Mouse (Mus musculus) MEL (cell line): ENCODE results near the gene Ccdc102a. TPM values are rescaled to one million over a fixed set of nuclear protein-coding genes. Genes with fewer than 3 reads are reported as not detected.

ENCODE experiments used
- DNase-seq: peaks from one replicate; pipeline ENCODE4 v3.0.0; 2011; ENCODE audit warnings: low read depth, low spot score
- H3K27ac ChIP-seq: 2 replicates; pipeline ENCODE4 v1.5.1; 2012; ENCODE audit warnings: low read depth, mild to moderate bottlenecking, control low read depth, low read length, moderate library complexity; ENCODE audit not compliant: control insufficient read depth
- H3K27me3 ChIP-seq, 2 experiments: fragments of 150-350 bp in 1 of 2; sonication (generic) in 1 of 2; 2 replicates each; pipeline ENCODE4 v1.6.1; 2012; ENCODE audit warnings: low read length in 2 of 2, mild to moderate bottlenecking in 2 of 2, improper control_type of control experiment in 1 of 2, moderate library complexity in 1 of 2; ENCODE audit not compliant: insufficient read depth in 2 of 2, control insufficient read depth in 1 of 2
- H3K36me3 ChIP-seq, 2 experiments: 2 replicates each; pipeline ENCODE4 v1.6.1; 2012 to 2014; ENCODE audit warnings: low read length in 2 of 2, improper control_type of control experiment in 1 of 2, inconsistent platforms in 1 of 2, mild to moderate bottlenecking in 1 of 2; ENCODE audit not compliant: insufficient read depth in 2 of 2, control insufficient read depth in 1 of 2
- H3K4me1 ChIP-seq, 2 experiments: fragments of 150-350 bp in 1 of 2; sonication (generic) in 1 of 2; 2 replicates each; pipeline ENCODE4 v1.6.1; 2012; ENCODE audit warnings: low read length in 2 of 2, improper control_type of control experiment in 1 of 2, mild to moderate bottlenecking in 1 of 2; ENCODE audit not compliant: insufficient read depth in 2 of 2, control insufficient read depth in 1 of 2
- H3K4me3 ChIP-seq, 2 experiments: fragments of 150-350 bp in 1 of 2; sonication (generic) in 1 of 2; 2 replicates each; pipeline ENCODE4 v1.5.1; 2012; ENCODE audit warnings: low read depth in 2 of 2, low read length in 2 of 2, mild to moderate bottlenecking in 2 of 2, moderate library complexity in 2 of 2, control low read depth in 1 of 2, improper control_type of control experiment in 1 of 2; ENCODE audit not compliant: control insufficient read depth in 1 of 2, insufficient read depth in 1 of 2
- H3K79me2 ChIP-seq: 2 replicates; pipeline ENCODE4 v1.6.1; 2012; ENCODE audit warnings: mild to moderate bottlenecking, low read length, moderate library complexity; ENCODE audit not compliant: control insufficient read depth, poor library complexity, insufficient read depth
- H3K9ac ChIP-seq: 2 replicates; pipeline ENCODE4 v1.6.1; 2012; ENCODE audit warnings: low read depth, mild to moderate bottlenecking, control low read depth, low read length, moderate library complexity; ENCODE audit not compliant: control insufficient read depth, poor library complexity, severe bottlenecking
- H3K9me3 ChIP-seq: fragments of 150-350 bp; sonication (generic); replicated peaks from 2 replicates; pipeline ENCODE4 v1.6.1; 2012; ENCODE audit warnings: mild to moderate bottlenecking, low read length, improper control_type of control experiment, moderate library complexity; ENCODE audit not compliant: insufficient read depth
- BHLHE40 ChIP-seq: IDR thresholded peaks from 2 replicates; pipeline ENCODE4 v1.6.1; 2012; ENCODE audit warnings: low read depth, mild to moderate bottlenecking, inconsistent platforms, low read length, improper control_type of control experiment, borderline replicate concordance
- CTCF ChIP-seq, 3 experiments: IDR thresholded peaks in 2 of 3; conservative IDR thresholded peaks in 1 of 3; 2 replicates each; pipeline ENCODE4 v1.5.1; 2011 to 2012; ENCODE audit warnings: low read length in 3 of 3, low read depth in 2 of 3, mild to moderate bottlenecking in 2 of 3, improper control_type of control experiment in 1 of 3, inconsistent platforms in 1 of 3, mixed read lengths in 1 of 3, moderate library complexity in 1 of 3; ENCODE audit not compliant: control insufficient read depth in 1 of 3, insufficient read depth in 1 of 3, poor library complexity in 1 of 3, severe bottlenecking in 1 of 3
- E2F4 ChIP-seq: IDR thresholded peaks from 2 replicates; pipeline ENCODE4 v1.6.1; 2011; ENCODE audit warnings: low read depth, low read length, improper control_type of control experiment, borderline replicate concordance
- ELF1 ChIP-seq: IDR thresholded peaks from 2 replicates; pipeline ENCODE4 v1.6.1; 2014; ENCODE audit warnings: low read depth, mild to moderate bottlenecking, inconsistent platforms, low read length, improper control_type of control experiment, moderate library complexity
- EP300 ChIP-seq, 2 experiments: IDR thresholded peaks; 2 replicates each; pipeline ENCODE4 v1.6.1; 2011; ENCODE audit warnings: improper control_type of control experiment in 2 of 2, low read length in 2 of 2, low read depth in 1 of 2, mild to moderate bottlenecking in 1 of 2
- ETS1 ChIP-seq: IDR thresholded peaks from 2 replicates; pipeline ENCODE4 v1.6.1; 2012; ENCODE audit warnings: low read depth, mild to moderate bottlenecking, inconsistent platforms, low read length, improper control_type of control experiment, moderate library complexity
- GATA1 ChIP-seq: IDR thresholded peaks from 2 replicates; pipeline ENCODE4 v1.6.1; 2011; ENCODE audit warnings: low read depth, low read length, improper control_type of control experiment
- HCFC1 ChIP-seq: IDR thresholded peaks from 2 replicates; pipeline ENCODE4 v1.6.1; 2012; ENCODE audit warnings: low read depth, mild to moderate bottlenecking, inconsistent platforms, low read length, improper control_type of control experiment, moderate library complexity
- MAFK ChIP-seq: IDR thresholded peaks from 2 replicates; pipeline ENCODE4 v1.6.1; 2011; ENCODE audit warnings: low read depth, mild to moderate bottlenecking, low read length, improper control_type of control experiment, borderline replicate concordance
- MAZ ChIP-seq: IDR thresholded peaks from 2 replicates; pipeline ENCODE4 v1.6.1; 2012; ENCODE audit warnings: low read depth, mild to moderate bottlenecking, inconsistent platforms, low read length, improper control_type of control experiment
- MEF2A ChIP-seq: IDR thresholded peaks from 2 replicates; pipeline ENCODE4 v1.6.1; 2014; ENCODE audit warnings: low read depth, mild to moderate bottlenecking, inconsistent platforms, low read length, improper control_type of control experiment; ENCODE audit not compliant: poor library complexity, insufficient replicate concordance, severe bottlenecking; ENCODE audit errors: extremely low read depth
- MXI1 ChIP-seq: IDR thresholded peaks from 2 replicates; pipeline ENCODE4 v1.6.1; 2011; ENCODE audit warnings: mild to moderate bottlenecking, low read depth, low read length, improper control_type of control experiment
- MYB ChIP-seq: IDR thresholded peaks from 2 replicates; pipeline ENCODE4 v1.6.1; 2011; ENCODE audit warnings: mild to moderate bottlenecking, low read depth, low read length, improper control_type of control experiment
- NRF1 ChIP-seq: IDR thresholded peaks from 2 replicates; pipeline ENCODE4 v1.6.1; 2014; ENCODE audit warnings: low read depth, mild to moderate bottlenecking, inconsistent platforms, low read length, improper control_type of control experiment, moderate library complexity; ENCODE audit not compliant: poor library complexity, insufficient read depth, severe bottlenecking
- POLR2A ChIP-seq, 2 experiments: IDR thresholded peaks; 2 replicates each; pipeline ENCODE4 v1.6.1; 2011 to 2012; ENCODE audit warnings: low read length in 2 of 2, mild to moderate bottlenecking in 2 of 2, control low read depth in 1 of 2, improper control_type of control experiment in 1 of 2, low read depth in 1 of 2, moderate library complexity in 1 of 2; ENCODE audit not compliant: control insufficient read depth in 1 of 2, insufficient read depth in 1 of 2, poor library complexity in 1 of 2
- POLR2AphosphoS5 ChIP-seq: IDR thresholded peaks from 2 replicates; pipeline ENCODE4 v1.6.1; 2012; ENCODE audit warnings: low read depth, borderline replicate concordance, mild to moderate bottlenecking, inconsistent platforms, low read length, moderate library complexity, mixed read lengths
- RAD21 ChIP-seq: IDR thresholded peaks from 2 replicates; pipeline ENCODE4 v1.6.1; 2011; ENCODE audit warnings: mild to moderate bottlenecking, low read depth, low read length, improper control_type of control experiment
- SMC3 ChIP-seq: IDR thresholded peaks from 2 replicates; pipeline ENCODE4 v1.6.1; 2011; ENCODE audit warnings: low read depth, low read length, improper control_type of control experiment
- TAL1 ChIP-seq: IDR thresholded peaks from 2 replicates; pipeline ENCODE4 v1.6.1; 2012; ENCODE audit warnings: mild to moderate bottlenecking, inconsistent platforms, low read length, moderate library complexity, mixed read lengths
- TBP ChIP-seq: IDR thresholded peaks from 2 replicates; pipeline ENCODE4 v1.8.0; 2011; ENCODE audit warnings: low read depth, low read length, improper control_type of control experiment
- UBTF ChIP-seq: IDR thresholded peaks from 2 replicates; pipeline ENCODE4 v1.6.1; 2012; ENCODE audit warnings: low read depth, mild to moderate bottlenecking, inconsistent platforms, low read length, improper control_type of control experiment, moderate library complexity, borderline replicate concordance; ENCODE audit not compliant: insufficient read depth
- USF1 ChIP-seq: IDR thresholded peaks from 2 replicates; pipeline ENCODE4 v1.6.1; 2014; ENCODE audit warnings: low read depth, mild to moderate bottlenecking, inconsistent platforms, low read length, improper control_type of control experiment, moderate library complexity
- USF2 ChIP-seq, 2 experiments: IDR thresholded peaks; 2 replicates each; pipeline ENCODE4 v1.6.1; 2011 to 2012; ENCODE audit warnings: improper control_type of control experiment in 2 of 2, low read length in 2 of 2, borderline replicate concordance in 1 of 2, inconsistent platforms in 1 of 2, low read depth in 1 of 2, mild to moderate bottlenecking in 1 of 2; ENCODE audit not compliant: insufficient read depth in 1 of 2
- ZKSCAN1 ChIP-seq: IDR thresholded peaks from 2 replicates; pipeline ENCODE4 v1.6.1; 2012; ENCODE audit warnings: low read depth, mild to moderate bottlenecking, inconsistent platforms, low read length, improper control_type of control experiment, moderate library complexity
- ZNF384 ChIP-seq: IDR thresholded peaks from 2 replicates; pipeline ENCODE4 v1.6.1; 2012; ENCODE audit warnings: low read depth, mild to moderate bottlenecking, inconsistent platforms, low read length, improper control_type of control experiment
- polyA plus RNA-seq, 2 experiments: library from polyadenylated mRNA; stranded (reverse) in 1 of 2; unstranded in 1 of 2; fragments of >175 nt in 1 of 2; fragments of >200 nt in 1 of 2; gene quantifications; 2 replicates each; pipeline versions ENCODE4 v1.2.1 to v1.2.4; 2012; ENCODE audit warnings: low replicate concordance in 2 of 2, low read depth in 1 of 2; ENCODE audit not compliant: insufficient read length in 2 of 2, insufficient read depth in 1 of 2, missing spikeins in 1 of 2
- total RNA-seq: library from RNA; depleted of rRNA; stranded (reverse); fragments of 300-350 nt; gene quantifications from 2 replicates; pipeline ENCODE4 v1.2.3, GENCODE M21; 2012

The Ccdc102a gene
- total and polyA plus RNA-seq, 3 experiments, result 1.7 to 6.8 TPM; not detected in 1

- no peak for TF ChIP-seq UBTF
- 0 out of 2 replicates have a peak, but pooled peaks have one; percentile 26 for TF ChIP-seq ZKSCAN1
- TF ChIP-seq, all 39 proteins: peak for 27
These were observed 46.9 kb upstream of the Ccdc102a start (continued) for GRCm38 (mm10) chr8:94964828-94965227.

- Histone ChIP-seq H3K9me3 (no peaks in the 10 kb centered on the region), H3K9ac (no peak overlapping the region)
- TF ChIP-seq MEF2A, result no peak
- TF ChIP-seq ETS1, result no peak
- TF ChIP-seq ZNF384, result no peak
- TF ChIP-seq MAFK, result no peak
- TF ChIP-seq ELF1, result no peak
- TF ChIP-seq RAD21, result no peak
- TF ChIP-seq E2F4, result no peak
- no peak for TF ChIP-seq TAL1
- no peak for TF ChIP-seq NRF1
- no peak for TF ChIP-seq MAZ
- no peak for TF ChIP-seq SMC3
- no peak for TF ChIP-seq TBP
- TF ChIP-seq, all 39 proteins: peak for 0
- no peaks in the 10 kb centered on the region for H3K27me3 ChIP-seq
- no peak for DNase-seq
- peaks cover 0 to 21% of the 10 kb centered on the region in 2 experiments; a peak in 2 of 4 replicates for H3K36me3 ChIP-seq
- H3K27ac ChIP-seq, result no peak overlapping the region
- no peaks in the 10 kb centered on the region for H3K79me2 ChIP-seq
- peaks cover 0 to 18% of the 10 kb centered on the region in 2 experiments for H3K4me1 ChIP-seq
- H3K4me3 ChIP-seq, result no peak overlapping the region
These were observed 44.3 kb upstream of the Ccdc102a start for GRCm38 (mm10) chr8:94962201-94962600.

GRCm38 (mm10) chr8:94956078-94956574, 38.2 kb upstream of the Ccdc102a start:
- no peak overlapping the region for H3K4me3 ChIP-seq
- H3K27ac ChIP-seq, result peak overlapping the region; percentile 53
- no peak overlapping the region for H3K9ac ChIP-seq
- H3K4me1 ChIP-seq, result peaks cover 0 to 18% of the 10 kb centered on the region in 2 experiments; a peak in 3 of 4 replicates
- H3K27me3 ChIP-seq, result no peaks in the 10 kb centered on the region
- DNase-seq, result no peak
- H3K9me3 ChIP-seq, result no peaks in the 10 kb centered on the region
- TF ChIP-seq GATA1, result no peak
- TF ChIP-seq CTCF (IDR thresholded peaks at IDR 0.05 in 2 of 3, conservative IDR thresholded peaks at IDR 0.05 in 1 of 3; ENCODE audit: control insufficient read depth in 1 of 3, insufficient read depth in 1 of 3, low read depth in 2 of 3, low read length in 3 of 3, poor library complexity in 1 of 3, severe bottlenecking in 1 of 3), result no peak
- no peak for TF ChIP-seq NRF1
- TF ChIP-seq MYB, result no peak
- TF ChIP-seq POLR2A (IDR thresholded peaks at IDR 0.05; ENCODE audit: control insufficient read depth in 1 of 2, insufficient read depth in 1 of 2, low read depth in 1 of 2, low read length in 2 of 2, poor library complexity in 1 of 2), result no peak
- TF ChIP-seq POLR2AphosphoS5, result no peak
- no peak for TF ChIP-seq HCFC1
- TF ChIP-seq USF1, result no peak
- no peak for TF ChIP-seq ETS1
- TF ChIP-seq USF2 (IDR thresholded peaks at IDR 0.05; ENCODE audit: borderline replicate concordance in 1 of 2, insufficient read depth in 1 of 2, low read depth in 1 of 2, low read length in 2 of 2), result no peak
- no peak for TF ChIP-seq BHLHE40
- no peak for TF ChIP-seq MXI1
- no peak for TF ChIP-seq UBTF
- TF ChIP-seq MEF2A, result no peak
- no peak for TF ChIP-seq RAD21
- no peak for TF ChIP-seq ELF1
- no peak for TF ChIP-seq EP300 (IDR thresholded peaks at IDR 0.05; ENCODE audit: low read depth in 1 of 2, low read length in 2 of 2)
- H3K79me2 ChIP-seq, result no peaks in the 10 kb centered on the region
- H3K36me3 ChIP-seq, result peaks cover 0 to 4% of the 10 kb centered on the region in 2 experiments; a peak in 2 of 4 replicates
